Mouse (Mus musculus): ENCODE data around the gene Gbp2.
"Not testable (repeated sequence)": the region's sequence is repeated elsewhere in the genome, so short reads cannot be mapped to it uniquely, and the experiment has no call there.

Gbp2 gene

GRCm38 (mm10) chr3:142620111-142620955, at the start of gene Gbp2:
TSS of gene Gbp2 (plus strand) at chr3:142620602.
- in situ Hi-C loops (cut with MboI), result loop anchor here (5.0 kb wide), 1 partner anchor 128 kb away; the partner anchor contains the start of gene Gbp5

- in situ Hi-C loops (cut with MboI), result no loop called here
Measured at GRCm38 (mm10) chr3:142570738-142571137, 49.7 kb upstream of the Gbp2 start.

- in situ Hi-C loops (cut with MboI), result no loop called here
Measured at GRCm38 (mm10) chr3:142577108-142577507, 43.3 kb upstream of the Gbp2 start.

- in situ Hi-C loops (cut with MboI), result no loop called here
Measured at GRCm38 (mm10) chr3:142578342-142578741, 42.1 kb upstream of the Gbp2 start.

GRCm38 (mm10) chr3:142583067-142583466, 37.3 kb upstream of the Gbp2 start:
- in situ Hi-C loops (cut with MboI), result no loop called here

GRCm38 (mm10) chr3:142587386-142587785, 33.0 kb upstream of the Gbp2 start:
- in situ Hi-C loops (cut with MboI), result no loop called here

- in situ Hi-C loops (cut with MboI), result no loop called here
Measured at GRCm38 (mm10) chr3:142588888-142589287, 31.5 kb upstream of the Gbp2 start.

GRCm38 (mm10) chr3:142590431-142591067, 29.9 kb upstream of the Gbp2 start:
- in situ Hi-C loops (cut with MboI), result no loop called here

- in situ Hi-C loops (cut with MboI), result no loop called here
Measured at GRCm38 (mm10) chr3:142594547-142594946, 25.9 kb upstream of the Gbp2 start, which contains the start of gene Gbp2b. TSS of gene Gbp2b (plus strand) at chr3:142594847.

GRCm38 (mm10) chr3:142597923-142598322, 22.5 kb upstream of the Gbp2 start:
- in situ Hi-C loops (cut with MboI), result no loop called here

GRCm38 (mm10) chr3:142601675-142602074, 18.7 kb upstream of the Gbp2 start:
- in situ Hi-C loops (cut with MboI), result no loop called here

GRCm38 (mm10) chr3:142618658-142619057, 1.7 kb upstream of the Gbp2 start:
- in situ Hi-C loops (cut with MboI), result no loop called here

- in situ Hi-C loops (cut with MboI), result loop anchor here (5.0 kb wide), 1 partner anchor 127 kb away; the partner anchor contains the start of gene Gbp5
Measured at GRCm38 (mm10) chr3:142619606-142620005, 796 bp upstream of the Gbp2 start.

GRCm38 (mm10) chr3:142620956-142621562, 657 bp downstream of the Gbp2 start:
- in situ Hi-C loops (cut with MboI), result loop anchor here (5.0 kb wide), 1 partner anchor 129 kb away; the partner anchor contains the start of gene Gbp5

- in situ Hi-C loops (cut with MboI), result loop anchor here (10.0 kb wide), 1 partner anchor 74 kb away; the partner anchor contains the start of gene Kyat3
Measured at GRCm38 (mm10) chr3:142630385-142630784, 10.0 kb downstream of the Gbp2 start.

- in situ Hi-C loops (cut with MboI), result no loop called here
Measured at GRCm38 (mm10) chr3:142640201-142640600, 19.8 kb downstream of the Gbp2 start.

- in situ Hi-C loops (cut with MboI), result not testable (repeated sequence)
Measured at GRCm38 (mm10) chr3:142645949-142646348, 25.5 kb downstream of the Gbp2 start.

GRCm38 (mm10) chr3:142647836-142648235, 27.4 kb downstream of the Gbp2 start:
- in situ Hi-C loops (cut with MboI), result not testable (repeated sequence)

- in situ Hi-C loops (cut with MboI), result no loop called here
Measured at GRCm38 (mm10) chr3:142650205-142650604, 29.8 kb downstream of the Gbp2 start.

- in situ Hi-C loops (cut with MboI), result no loop called here
Measured at GRCm38 (mm10) chr3:142664723-142665122, 44.3 kb downstream of the Gbp2 start.

GRCm38 (mm10) chr3:142674607-142675006, 54.2 kb downstream of the Gbp2 start:
- in situ Hi-C loops (cut with MboI), result no loop called here

Measured in mature B cell (primary cell).